In genomic region chr4:150159458-150159857, GRCm38 (mm10) we compare ENCODE assay signal across 25 mouse cellular contexts. TPM values are rescaled to one million over a fixed set of nuclear protein-coding genes. Genes with fewer than 3 reads are reported as not detected.
DNase-seq lines count a peak whose midpoint lies in the region; ATAC-seq and TF ChIP-seq lines count a peak whose summit lies in the region.
"Had no signal": no experiment of that assay in that cellular context is flagged by ENCODE, and none has a peak within 500 bp of the region (broad histone marks: within the 10 kb centered on the region; RNA-seq: fewer than 3 reads in every experiment).

No protein-coding gene starts in this region.

- H3K4me1 ChIP-seq in intestine, postnatal 0 days (replicated peaks; ENCODE audit: control insufficient read depth, insufficient read depth, low read length), result 0 out of 2 replicates have a peak, but pooled peaks cover 4% of the 10 kb centered on the region
- no peaks in the 10 kb centered on the region for H3K4me1 ChIP-seq in intestine, embryonic 16.5 days (ENCODE audit: control insufficient read depth, insufficient read depth, low read length)
- H3K4me1 ChIP-seq in stomach, postnatal 0 days (replicated peaks; ENCODE audit: control insufficient read depth, insufficient read depth), result no peaks in the 10 kb centered on the region
- H3K4me1 ChIP-seq: embryonic facial prominence, embryonic 12.5 days; forebrain, embryonic 13.5 days; forebrain, embryonic 15.5 days had no signal

- H3K9me3 ChIP-seq in intestine, postnatal 0 days (ENCODE audit: control insufficient read depth), result no peaks in the 10 kb centered on the region
- no peaks in the 10 kb centered on the region; the same call in 1 of the 2 replicates for H3K9me3 ChIP-seq in intestine, embryonic 16.5 days (ENCODE audit: control insufficient read depth, low read length)
- no peaks in the 10 kb centered on the region for H3K9me3 ChIP-seq in stomach, postnatal 0 days (ENCODE audit: control insufficient read depth, low read length)
- H3K9me3 ChIP-seq: embryonic facial prominence, embryonic 12.5 days; forebrain, embryonic 15.5 days had no signal

- TF ChIP-seq EP300 in stomach, postnatal 0 days (optimal IDR thresholded peaks at IDR 0.05), result no peak

- no peak overlapping the region for H3K4me3 ChIP-seq in intestine, postnatal 0 days (ENCODE audit: low read depth, low read length)
- H3K4me3 ChIP-seq in intestine, embryonic 16.5 days (ENCODE audit: low read length), result no peak overlapping the region
- H3K4me3 ChIP-seq in stomach, postnatal 0 days (ENCODE audit: low read depth, low read length), result no peak overlapping the region
- H3K4me3 ChIP-seq: embryonic facial prominence, embryonic 10.5 days; embryonic facial prominence, embryonic 12.5 days; forebrain, embryonic 13.5 days; forebrain, embryonic 15.5 days had no signal

- no peak overlapping the region for H3K4me2 ChIP-seq in intestine, postnatal 0 days (replicated peaks; ENCODE audit: low read depth)
- no peak overlapping the region for H3K4me2 ChIP-seq in intestine, embryonic 16.5 days (ENCODE audit: low read depth, low read length)
- no peak overlapping the region for H3K4me2 ChIP-seq in stomach, postnatal 0 days (replicated peaks; ENCODE audit: low read depth)
- H3K4me2 ChIP-seq: embryonic facial prominence, embryonic 12.5 days; forebrain, embryonic 13.5 days; forebrain, embryonic 15.5 days had no signal

- WGBS in intestine, postnatal 0 days, result 71% methylated on average over 2 of the region's 2 CpGs
- WGBS in intestine, embryonic 16.5 days, result 74% methylated on average over 2 of the region's 2 CpGs
- 71% methylated on average over 2 of the region's 2 CpGs for WGBS in stomach, postnatal 0 days

- H3K27me3 ChIP-seq in intestine, postnatal 0 days (replicated peaks; ENCODE audit: control insufficient read depth, insufficient read depth, low read length), result no peaks in the 10 kb centered on the region
- no peaks in the 10 kb centered on the region for H3K27me3 ChIP-seq in intestine, embryonic 16.5 days (replicated peaks; ENCODE audit: control insufficient read depth, insufficient read depth, low read length)
- H3K27me3 ChIP-seq in stomach, postnatal 0 days (ENCODE audit: control insufficient read depth, insufficient read depth, low read length), result no peaks in the 10 kb centered on the region
- H3K27me3 ChIP-seq: embryonic facial prominence, embryonic 12.5 days; forebrain, embryonic 13.5 days; forebrain, embryonic 15.5 days; Patski had no signal

- H3K9ac ChIP-seq in intestine, postnatal 0 days (ENCODE audit: low read depth, low read length), result no peak overlapping the region; the same call in 1 of the 2 replicates
- H3K9ac ChIP-seq in intestine, embryonic 16.5 days (ENCODE audit: low read depth, low read length), result no peak overlapping the region
- H3K9ac ChIP-seq in stomach, postnatal 0 days (ENCODE audit: low read length), result no peak overlapping the region
- H3K9ac ChIP-seq: embryonic facial prominence, embryonic 12.5 days; forebrain, embryonic 13.5 days; forebrain, embryonic 15.5 days; forebrain, postnatal 0 days had no signal

- no peak for ATAC-seq in intestine, postnatal 0 days
- no peak for ATAC-seq in intestine, embryonic 16.5 days
- ATAC-seq in stomach, postnatal 0 days (ENCODE audit: low FRiP score, low TSS enrichment), result no peak
- ATAC-seq: activated CD4-positive, CD25-positive, alpha-beta regulatory T cell, adult 4 months; forebrain, embryonic 13.5 days; forebrain, embryonic 15.5 days; forebrain, postnatal 0 days; Patski had no signal

- no peaks in the 10 kb centered on the region for H3K36me3 ChIP-seq in intestine, postnatal 0 days (ENCODE audit: control insufficient read depth, insufficient read depth)
- no peaks in the 10 kb centered on the region for H3K36me3 ChIP-seq in intestine, embryonic 16.5 days (ENCODE audit: control insufficient read depth, insufficient read depth, low read length)
- H3K36me3 ChIP-seq in stomach, postnatal 0 days (ENCODE audit: control insufficient read depth, insufficient read depth, low read length), result no peaks in the 10 kb centered on the region
- H3K36me3 ChIP-seq: embryonic facial prominence, embryonic 10.5 days; embryonic facial prominence, embryonic 12.5 days; forebrain, embryonic 15.5 days; G1E had no signal

- TF ChIP-seq CTCF in intestine, postnatal 0 days (IDR thresholded peaks at IDR 0.05; ENCODE audit: low read depth), result peak; percentile 52
- TF ChIP-seq CTCF in stomach, postnatal 0 days (IDR thresholded peaks at IDR 0.05; ENCODE audit: low read depth), result peak; percentile 43

- H3K27ac ChIP-seq in intestine, postnatal 0 days (ENCODE audit: low read depth, low read length), result no peak overlapping the region
- no peak overlapping the region for H3K27ac ChIP-seq in intestine, embryonic 16.5 days (ENCODE audit: low read length)
- no peak overlapping the region for H3K27ac ChIP-seq in stomach, postnatal 0 days (replicated peaks)
- H3K27ac ChIP-seq: embryonic facial prominence, embryonic 10.5 days; embryonic facial prominence, embryonic 12.5 days; forebrain, embryonic 13.5 days; forebrain, embryonic 15.5 days had no signal

- peak; percentile 23 for DNase-seq in 416B (ENCODE audit: low read depth)
- DNase-seq in stomach, postnatal 0 days (ENCODE audit: low spot score), result no peak
- no peak for DNase-seq in frontal cortex, postnatal 36 days (ENCODE audit: low spot score in 2 of 2)
- DNase-seq: adrenal gland, adult 8-10 months; adrenal gland, postnatal 14 days; adrenal gland, postnatal 36 days; cerebellum, adult 11-12 months; cerebellum, adult 2 months; cerebellum, adult 9-10 months; cerebellum, postnatal 10 days; cerebellum, postnatal 25 days; forebrain, postnatal 0 days had no signal

RNA-seq across cellular contexts. Expression of gene Slc2a7, which starts 10.7 kb away (rescaled TPM):
- 7.0 and 8.2 TPM in 2 replicates for polyA plus RNA-seq in intestine, postnatal 0 days (2015; fragmentation: Nextera tagmentation; extraction: Ambion mirVana)
- 1.1 and 1.6 TPM in 2 replicates for polyA plus RNA-seq in intestine, embryonic 16.5 days (2015; fragmentation: Nextera tagmentation; extraction: Ambion mirVana)
- polyA plus RNA-seq in stomach, postnatal 0 days (2015; fragmentation: Nextera tagmentation; extraction: Ambion mirVana), result 0.24 TPM in 1 of 2 replicates, not detected in the other
- polyA plus RNA-seq: activated CD4-positive, CD25-positive, alpha-beta regulatory T cell, adult 4 months; C2C12; cerebellum, adult 2 months; cortical plate, adult 2 months; embryonic facial prominence, embryonic 10.5 days; embryonic facial prominence, embryonic 12.5 days; embryonic facial prominence, embryonic 14.5 days; forebrain, embryonic 11.5 days; forebrain, embryonic 13.5 days; forebrain, embryonic 15.5 days; forebrain, postnatal 0 days; G1E; Patski had no signal

RNA-seq across cellular contexts. Expression of gene Slc2a5, which starts 40.4 kb away (rescaled TPM):
- 23.8 and 26.9 TPM in 2 replicates for polyA plus RNA-seq in intestine, postnatal 0 days (2015; fragmentation: Nextera tagmentation; extraction: Ambion mirVana)
- polyA plus RNA-seq in intestine, embryonic 16.5 days (2015; fragmentation: Nextera tagmentation; extraction: Ambion mirVana), result 2.4 and 3.4 TPM in 2 replicates
- polyA plus RNA-seq in stomach, postnatal 0 days (2015; fragmentation: Nextera tagmentation; extraction: Ambion mirVana), result 0.76 and 0.80 TPM in 2 replicates
- polyA plus RNA-seq: activated CD4-positive, CD25-positive, alpha-beta regulatory T cell, adult 4 months; C2C12; G1E; Patski had no signal

RNA-seq across cellular contexts. Expression of gene Car6, which starts 41.7 kb away (rescaled TPM):
- polyA plus RNA-seq in intestine, postnatal 0 days (2015; fragmentation: Nextera tagmentation; extraction: Ambion mirVana), result not detected in 2 replicates
- polyA plus RNA-seq in intestine, embryonic 16.5 days (2015; fragmentation: Nextera tagmentation; extraction: Ambion mirVana), result not detected in 2 replicates
- polyA plus RNA-seq in stomach, postnatal 0 days (2015; fragmentation: Nextera tagmentation; extraction: Ambion mirVana), result 0.06 TPM in 1 of 2 replicates, not detected in the other
- polyA plus RNA-seq: activated CD4-positive, CD25-positive, alpha-beta regulatory T cell, adult 4 months; cerebellum, adult 2 months; cortical plate, adult 2 months; embryonic facial prominence, embryonic 14.5 days; forebrain, embryonic 11.5 days; forebrain, embryonic 13.5 days; forebrain, embryonic 15.5 days; forebrain, postnatal 0 days; G1E; Patski had no signal
